Mouse (Mus musculus) cerebellum, adult 2 months (tissue): Measurements from ENCODE around the gene Cep295nl. TPM values are rescaled to one million over a fixed set of nuclear protein-coding genes. Genes with fewer than 3 reads are reported as not detected.

Experiments used
- DNase-seq, 2 experiments: peaks; one replicate each; pipeline ENCODE4 v3.0.0; 2021
- H3K27ac ChIP-seq: fragments of 200-500 bp; 2 replicates; pipeline ENCODE4 v1.5.1; 2012; ENCODE audit warnings: low read length, control low read depth, inconsistent platforms; ENCODE audit not compliant: insufficient read depth
- H3K27me3 ChIP-seq: fragments of 200-500 bp; 2 replicates; pipeline ENCODE4 v1.6.1; 2012; ENCODE audit warnings: inconsistent platforms, mild to moderate bottlenecking, low read length, moderate library complexity; ENCODE audit not compliant: control insufficient read depth, insufficient read depth
- H3K4me1 ChIP-seq: fragments of 200-500 bp; 2 replicates; pipeline ENCODE4 v1.6.1; 2011; ENCODE audit warnings: low read length; ENCODE audit not compliant: control insufficient read depth, insufficient read depth
- H3K4me3 ChIP-seq: fragments of 200-500 bp; replicated peaks from 2 replicates; pipeline ENCODE3; 2011; ENCODE audit warnings: mild to moderate bottlenecking, low read depth, low read length, control low read depth; ENCODE audit not compliant: insufficient read depth
- CTCF ChIP-seq: fragments of 200-500 bp; IDR thresholded peaks from 2 replicates; pipeline ENCODE4 v1.5.1; 2011; ENCODE audit warnings: low read depth, mild to moderate bottlenecking, control low read depth, low read length, moderate library complexity, borderline replicate concordance; ENCODE audit not compliant: insufficient read depth
- POLR2A ChIP-seq: fragments of 200-500 bp; IDR thresholded peaks from 2 replicates; pipeline ENCODE4 v1.6.1; 2011; ENCODE audit warnings: low read length, control low read depth, borderline replicate concordance; ENCODE audit not compliant: insufficient read depth
- WGBS: fragments of 180-500 bp; shearing (Covaris S2); methylation state at CpG from one replicate; pipeline ENCODE4 v1.1.7; 2018; 5-methylcytosine and 5-hydroxymethylcytosine counted together
- polyA plus RNA-seq: library from polyadenylated mRNA; depleted of rRNA; stranded (reverse); fragments of >200 nt; gene quantifications from 2 replicates; pipeline ENCODE4 v1.2.3, GENCODE M21; 2012

Gene Cep295nl
- polyA plus RNA-seq, 1 experiment, result 0.21 TPM

DNA sequence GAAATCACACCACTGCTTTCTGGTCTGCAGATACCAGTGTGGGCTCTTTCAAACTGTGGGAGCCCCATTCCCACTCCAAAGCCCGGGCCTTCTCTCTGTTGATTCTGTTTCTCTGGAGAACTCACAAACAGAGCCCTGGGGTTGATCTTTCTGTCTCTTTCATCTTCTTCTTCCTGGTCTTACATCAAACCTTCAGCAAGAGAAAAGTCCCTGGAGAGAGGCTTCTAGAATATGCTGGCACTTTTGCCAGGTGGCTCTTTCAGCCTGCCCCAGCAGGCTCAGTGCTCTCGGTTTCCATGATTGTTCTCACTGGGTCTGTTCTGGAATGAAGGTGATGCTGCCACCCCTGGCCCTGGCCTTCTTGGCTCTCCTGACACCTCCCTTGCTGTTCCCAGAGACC, 1.3 kb upstream of the Cep295nl start:
- TF ChIP-seq CTCF, result no peak
- TF ChIP-seq POLR2A, result no peak
- WGBS, result 72% methylated on average over 2 of the region's 2 CpGs
- no peaks in the 10 kb centered on the region for H3K27me3 ChIP-seq
- H3K4me3 ChIP-seq, result no peak overlapping the region
- H3K4me1 ChIP-seq, result no peaks in the 10 kb centered on the region; the same call in 1 of the 2 replicates
- no peak for DNase-seq
- no peak overlapping the region for H3K27ac ChIP-seq

DNA sequence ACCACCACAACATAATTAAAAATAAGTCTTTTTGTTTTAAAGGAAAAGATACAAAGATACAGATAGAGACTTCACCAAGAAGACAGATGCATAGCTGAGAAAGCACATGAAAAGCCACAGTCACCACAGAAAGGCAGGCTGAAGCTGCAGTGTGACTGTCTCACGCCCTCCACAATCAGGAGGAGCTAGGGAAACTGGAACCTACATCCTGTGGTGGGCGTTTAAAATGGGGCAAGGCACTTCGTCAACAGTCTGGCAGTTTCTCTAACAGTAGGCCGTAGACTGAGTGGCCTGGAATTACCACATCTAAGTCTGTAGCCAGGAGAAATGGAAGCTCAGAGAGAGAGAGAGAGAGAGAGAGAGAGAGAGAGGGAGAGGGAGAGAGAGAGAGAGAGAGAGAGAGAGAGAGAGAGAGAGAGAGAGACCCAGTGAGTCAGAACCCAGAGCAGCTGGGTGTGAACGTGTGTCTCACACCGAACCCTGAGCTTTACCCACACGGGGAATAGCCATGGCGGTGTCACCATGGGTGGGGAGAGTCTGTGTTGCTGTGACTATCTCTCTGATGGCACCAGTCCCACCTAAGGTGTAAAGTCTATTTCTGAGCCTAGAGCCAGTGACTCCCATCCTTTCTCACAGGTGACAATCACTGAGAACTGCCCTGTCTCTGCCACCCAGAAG, 4.7 kb downstream of the Cep295nl start:
- Histone ChIP-seq H3K4me3 (no peak overlapping the region), H3K27me3 (no peaks in the 10 kb centered on the region), H3K4me1 (no peaks in the 10 kb centered on the region), H3K27ac (no peak overlapping the region)
- TF ChIP-seq CTCF (no peak), POLR2A (no peak)
- no peak for DNase-seq
- WGBS, result 75% methylated on average over 8 of the region's 8 CpGs

DNA sequence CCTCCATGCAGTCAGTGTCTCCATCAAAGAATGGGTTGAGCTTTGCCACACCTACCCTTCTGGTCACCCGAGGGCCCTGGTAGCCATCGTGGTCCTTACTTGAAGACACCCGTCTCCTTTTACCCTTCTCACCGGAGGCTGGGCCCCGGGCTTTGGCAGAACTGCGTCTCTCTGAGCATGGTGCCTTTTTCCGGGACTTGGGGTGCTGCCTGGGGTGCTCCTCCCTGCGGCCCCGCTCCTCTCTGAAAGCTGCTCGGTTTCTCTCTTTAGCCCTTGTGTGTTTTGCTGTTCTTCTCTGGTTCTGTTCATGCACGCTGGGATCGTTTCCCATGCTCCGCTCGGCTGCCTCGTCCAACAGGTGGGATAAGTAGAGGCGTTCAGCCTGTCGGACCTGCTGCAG, 8.9 kb downstream of the Cep295nl start:
- WGBS, result 81% methylated on average over 17 of the region's 17 CpGs
- no peak for TF ChIP-seq CTCF
- TF ChIP-seq POLR2A, result no peak
- Histone ChIP-seq H3K27me3 (no peaks in the 10 kb centered on the region), H3K4me3 (no peak overlapping the region), H3K27ac (no peak overlapping the region), H3K4me1 (peaks cover 3% of the 10 kb centered on the region)
- DNase-seq, result no peak

DNA sequence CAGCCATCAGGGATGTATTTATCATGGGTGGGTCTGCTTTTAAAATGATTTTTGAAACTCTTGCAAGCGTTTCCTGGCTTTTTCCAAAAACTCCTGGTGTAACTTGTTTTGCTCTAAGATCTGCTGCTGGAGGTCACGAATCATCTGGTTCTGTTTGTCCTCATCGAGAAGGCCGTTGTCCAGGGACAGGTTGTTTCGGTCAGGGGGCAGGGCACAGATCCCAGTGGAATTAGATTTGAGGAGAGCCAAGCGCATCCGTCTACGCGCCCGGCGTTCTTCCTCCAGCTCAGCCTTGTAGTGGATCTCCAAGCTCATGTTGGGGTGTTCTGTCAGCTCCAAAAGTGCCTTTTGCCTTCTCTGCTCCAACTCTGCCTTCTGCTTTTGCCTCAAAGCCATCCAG, 9.9 kb downstream of the Cep295nl start:
- Histone ChIP-seq H3K27me3 (no peaks in the 10 kb centered on the region), H3K4me3 (no peak overlapping the region), H3K27ac (no peak overlapping the region), H3K4me1 (peaks cover 11% of the 10 kb centered on the region)
- WGBS, result 70% methylated on average over 11 of the region's 11 CpGs
- TF ChIP-seq POLR2A (no peak), CTCF (no peak)
- no peak for DNase-seq

DNA sequence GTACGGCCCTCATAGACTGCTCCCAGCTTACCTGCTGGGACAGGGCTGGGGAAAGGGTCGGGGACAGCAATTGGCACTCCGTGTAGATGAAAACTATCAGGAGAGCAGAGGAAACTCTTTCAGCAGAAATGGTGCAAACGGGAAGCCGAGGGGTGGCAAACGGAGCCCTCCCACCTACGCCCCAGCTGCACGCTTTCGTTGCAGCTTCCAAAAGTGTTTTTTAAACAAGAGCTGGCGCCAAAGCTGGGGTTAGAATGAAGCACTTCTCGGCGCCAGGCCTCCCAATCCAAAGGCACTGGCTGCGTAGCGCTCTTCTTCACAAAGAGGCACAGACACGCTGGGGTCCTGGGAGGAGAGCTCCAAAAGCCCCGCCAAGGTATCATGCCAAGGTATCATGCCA, 11.5 kb downstream of the Cep295nl start:
- DNase-seq, result no peak
- Histone ChIP-seq H3K27me3 (no peaks in the 10 kb centered on the region), H3K4me3 (no peak overlapping the region), H3K27ac (no peak overlapping the region), H3K4me1 (peaks cover 18% of the 10 kb centered on the region)
- WGBS, result 87% methylated on average over 16 of the region's 16 CpGs
- TF ChIP-seq CTCF, result no peak
- no peak for TF ChIP-seq POLR2A

DNA sequence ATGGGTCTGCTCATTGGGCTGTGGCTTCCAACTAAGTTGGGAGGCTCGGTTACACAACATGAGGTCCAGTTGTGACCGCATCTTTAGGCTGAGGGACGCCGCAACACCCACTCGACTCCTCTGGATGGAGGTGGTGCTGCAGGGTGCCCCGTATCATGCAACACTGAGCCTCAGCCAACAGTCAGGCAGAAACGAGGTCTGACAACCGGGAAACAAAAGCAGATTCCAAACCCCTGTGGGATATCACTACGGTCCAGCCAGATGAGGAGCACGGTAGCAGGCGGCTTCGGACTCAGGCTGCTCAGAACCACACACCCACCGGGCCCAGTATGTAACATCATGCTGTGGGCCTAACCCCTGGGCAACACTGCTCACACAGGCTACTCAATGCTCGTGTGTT, 11.9 kb downstream of the Cep295nl start:
- no peak overlapping the region for H3K27ac ChIP-seq
- peaks cover 18% of the 10 kb centered on the region for H3K4me1 ChIP-seq
- H3K27me3 ChIP-seq, result no peaks in the 10 kb centered on the region
- TF ChIP-seq POLR2A (no peak), CTCF (no peak)
- no peak overlapping the region for H3K4me3 ChIP-seq
- no peak for DNase-seq
- 87% methylated on average over 14 of the region's 14 CpGs for WGBS

DNA sequence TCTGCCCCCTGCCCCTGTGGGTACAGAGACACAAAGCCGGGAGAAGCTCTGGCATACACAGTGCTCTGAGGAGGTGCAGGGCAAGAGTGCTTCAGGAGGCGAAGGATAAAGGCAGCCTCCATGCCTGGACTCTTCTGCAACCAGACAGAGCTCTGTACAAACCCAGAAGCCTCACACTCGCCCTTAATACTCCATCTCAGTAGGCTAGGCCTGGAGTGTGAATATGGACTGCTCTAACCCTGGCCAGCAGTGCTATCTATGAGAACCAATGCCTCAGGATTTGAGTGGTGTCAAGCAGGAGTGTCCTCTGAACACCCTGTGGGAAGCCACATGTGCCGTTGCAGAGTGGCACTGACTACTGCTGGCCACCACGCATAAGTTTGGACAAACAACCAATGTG, 13.4 kb downstream of the Cep295nl start:
- 90% methylated on average over 5 of the region's 5 CpGs for WGBS
- Histone ChIP-seq H3K4me1 (peaks cover 18% of the 10 kb centered on the region), H3K4me3 (no peak overlapping the region), H3K27me3 (no peaks in the 10 kb centered on the region), H3K27ac (no peak overlapping the region)
- no peak for DNase-seq
- TF ChIP-seq CTCF (no peak), POLR2A (no peak)

DNA sequence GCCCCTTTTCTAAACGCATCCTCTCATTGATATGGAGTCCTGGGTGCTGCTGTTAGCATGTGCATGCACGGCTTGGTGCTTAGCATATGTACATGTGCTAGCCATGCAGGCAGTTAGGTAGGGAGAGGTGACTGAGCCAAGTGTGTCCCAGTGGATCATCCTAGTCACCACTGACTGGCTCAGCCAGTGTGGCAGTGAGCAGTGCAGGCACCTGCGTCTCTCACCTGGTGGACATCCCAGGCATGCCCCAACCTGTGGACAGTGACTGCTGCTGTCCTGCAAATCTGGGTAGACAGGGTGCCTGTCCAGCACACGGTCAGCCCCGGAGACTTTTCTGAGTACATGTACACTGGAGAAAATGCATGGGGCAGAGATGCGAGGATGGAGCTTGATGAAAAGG, 13.8 kb downstream of the Cep295nl start:
- 93% methylated on average over 6 of the region's 6 CpGs for WGBS
- H3K27me3 ChIP-seq, result no peaks in the 10 kb centered on the region
- H3K27ac ChIP-seq, result no peak overlapping the region
- H3K4me3 ChIP-seq, result no peak overlapping the region
- DNase-seq, result no peak
- H3K4me1 ChIP-seq, result peaks cover 18% of the 10 kb centered on the region
- TF ChIP-seq CTCF (no peak), POLR2A (no peak)
